Mouse (Mus musculus) T-helper 2 cell (primary cell): ENCODE data around the gene Evi5l.

Experiments used
- in situ Hi-C: fragments of 300-600 bp; cut with MboI, MseI; formaldehyde crosslinking; loops from one replicate; pipeline ENCODE4 v1.15.1; 2025; ENCODE audit warnings: high pct_unique_total_duplicates

Gene Evi5l

DNA sequence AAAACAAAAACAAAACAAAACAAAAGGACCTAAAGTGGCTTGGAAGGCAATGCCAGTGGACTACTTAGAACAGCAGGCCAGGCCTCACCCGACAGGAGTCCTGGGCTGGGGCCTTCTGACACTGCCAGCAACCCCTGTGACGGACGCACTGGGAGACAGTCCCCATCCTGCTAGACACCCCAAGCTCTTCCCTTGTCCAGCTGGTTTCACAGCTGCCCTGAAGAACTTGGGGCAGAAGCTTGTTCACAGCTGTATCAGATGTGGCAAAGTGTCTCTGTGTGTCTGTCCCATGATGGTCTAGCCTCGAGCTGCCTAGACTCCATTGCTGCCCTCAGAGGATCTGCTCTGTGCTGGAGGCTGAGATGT lies 93.4 kb downstream of the Evi5l start:
- in situ Hi-C loops = loop anchor here (5.0 to 10.0 kb wide), 2 partner anchors 55 to 63 kb away; no protein-coding TSS in a partner anchor
